Mouse (Mus musculus) stomach, postnatal 0 days (tissue): ENCODE results near the gene Ptk6. TPM values are rescaled to one million over a fixed set of nuclear protein-coding genes. Genes with fewer than 3 reads are reported as not detected.

Experiments used
- ATAC-seq: fragments of 200-750 bp; cut with Nextera tagmentation; 2 replicates; pipeline ENCODE4 v1.8.0; 2017; ENCODE audit not compliant: low FRiP score, low TSS enrichment
- DNase-seq: peaks from one replicate; pipeline ENCODE4 v3.0.0-alpha.2; 2016; ENCODE audit warnings: low spot score
- H3K27ac ChIP-seq: fragments of 300-500 bp; sonication (generic); replicated peaks from 2 replicates; pipeline ENCODE4 v1.5.1; 2014; ENCODE audit warnings: mild to moderate bottlenecking, control low read depth
- H3K27me3 ChIP-seq: fragments of 300-500 bp; sonication (generic); 2 replicates; pipeline ENCODE4 v1.6.1; 2014; ENCODE audit warnings: low read length; ENCODE audit not compliant: control insufficient read depth, insufficient read depth
- H3K36me3 ChIP-seq: fragments of 300-500 bp; sonication (generic); 2 replicates; pipeline ENCODE4 v1.6.1; 2014; ENCODE audit warnings: low read length, mixed read lengths; ENCODE audit not compliant: control insufficient read depth, insufficient read depth
- H3K4me1 ChIP-seq: fragments of 300-500 bp; sonication (generic); replicated peaks from 2 replicates; pipeline ENCODE4 v1.6.1; 2014; ENCODE audit warnings: antibody characterized with exemption; ENCODE audit not compliant: control insufficient read depth, insufficient read depth
- H3K4me2 ChIP-seq: fragments of 300-500 bp; sonication (generic); replicated peaks from 2 replicates; pipeline ENCODE4 v1.6.1; 2014; ENCODE audit warnings: low read depth, mild to moderate bottlenecking, control low read depth, moderate library complexity
- H3K4me3 ChIP-seq: fragments of 300-500 bp; sonication (generic); 2 replicates; pipeline ENCODE4 v1.5.1; 2014; ENCODE audit warnings: low read depth, low read length, control low read depth
- H3K9ac ChIP-seq: fragments of 300-500 bp; sonication (generic); 2 replicates; pipeline ENCODE4 v1.6.1; 2014; ENCODE audit warnings: mild to moderate bottlenecking, low read length, control low read depth, mixed read lengths
- H3K9me3 ChIP-seq: fragments of 300-500 bp; sonication (generic); 2 replicates; pipeline ENCODE4 v1.6.1; 2016; ENCODE audit warnings: low read length; ENCODE audit not compliant: control insufficient read depth
- CTCF ChIP-seq: IDR thresholded peaks from 2 replicates; pipeline ENCODE4 v1.5.1; 2016; ENCODE audit warnings: antibody characterized with exemption, low read depth, mild to moderate bottlenecking, moderate library complexity
- EP300 ChIP-seq: optimal IDR thresholded peaks from 2 replicates; pipeline ENCODE3; 2016; ENCODE audit warnings: antibody characterized with exemption
- WGBS: fragments of 180-500 bp; shearing (Covaris S2); extraction: QIAGEN DNeasy Blood & Tissue Kit; methylation state at CpG from one replicate; pipeline ENCODE4 v1.1.7; 2014; 5-methylcytosine and 5-hydroxymethylcytosine counted together
- polyA plus RNA-seq: library from polyadenylated mRNA; unstranded; fragments of >200 nt; fragmentation: Nextera tagmentation; extraction: Ambion mirVana; gene quantifications from 2 replicates; pipeline ENCODE4 v1.2.1, GENCODE M21; 2015

The Ptk6 gene
- polyA plus RNA-seq, 1 experiment from 2014 or later = 5.9 TPM

- WGBS = 4% methylated on average over 16 of the region's 16 CpGs
- H3K4me1 ChIP-seq = no peaks in the 10 kb centered on the region; the same call in 1 of the 2 replicates
- peak within 1 kb of the TSS; percentile 63 for H3K4me3 ChIP-seq
- TF ChIP-seq CTCF = no peak
- DNase-seq (peak; percentile 87), ATAC-seq (peak; percentile 88)
- peak within 1 kb of the TSS; percentile 66 for H3K4me2 ChIP-seq
- no peaks in the 10 kb centered on the region for H3K9me3 ChIP-seq
- H3K9ac ChIP-seq = peak within 1 kb of the TSS; percentile 72
- H3K27ac ChIP-seq = peak within 1 kb of the TSS; percentile 77
- peaks cover 5% of the 10 kb centered on the region; the same call in 1 of the 2 replicates for H3K36me3 ChIP-seq
- H3K27me3 ChIP-seq = no peaks in the 10 kb centered on the region
These were observed 39.2 kb upstream of the Ptk6 start, which contains the start of gene Helz2 for GRCm38 (mm10) chr2:181241602-181242313. TSS of gene Helz2 (minus strand) at chr2:181242027.

- H3K4me2 ChIP-seq = peak overlapping the region; percentile 66
- peak overlapping the region; percentile 63 for H3K4me3 ChIP-seq
- no peak overlapping the region; the same call in 1 of the 2 replicates for H3K27ac ChIP-seq
- TF ChIP-seq EP300 (no peak), CTCF (no peak)
- no peaks in the 10 kb centered on the region for H3K27me3 ChIP-seq
- WGBS = 86% methylated on average over 13 of the region's 13 CpGs
- H3K9me3 ChIP-seq = no peaks in the 10 kb centered on the region
- ATAC-seq (no peak), DNase-seq (no peak)
- H3K9ac ChIP-seq = peak overlapping the region; percentile 72
- H3K4me1 ChIP-seq = no peaks in the 10 kb centered on the region; the same call in 1 of the 2 replicates
- peaks cover 5% of the 10 kb centered on the region for H3K36me3 ChIP-seq
These were observed 38.3 kb upstream of the Ptk6 start for GRCm38 (mm10) chr2:181240806-181241440.

GRCm38 (mm10) chr2:181239261-181239660, 36.7 kb upstream of the Ptk6 start:
- 95% methylated on average over 9 of the region's 9 CpGs for WGBS
- H3K4me2 ChIP-seq = no peak overlapping the region
- H3K4me3 ChIP-seq = no peak overlapping the region

GRCm38 (mm10) chr2:181238861-181239260, 36.3 kb upstream of the Ptk6 start:
- ATAC-seq (no peak), DNase-seq (no peak)
- no peaks in the 10 kb centered on the region for H3K27me3 ChIP-seq
- no peak overlapping the region for H3K9ac ChIP-seq
- no peak overlapping the region for H3K27ac ChIP-seq
- no peak overlapping the region for H3K4me2 ChIP-seq
- WGBS = 65% methylated on average over 2 of the region's 2 CpGs
- no peak for TF ChIP-seq CTCF
- TF ChIP-seq EP300 = no peak
- H3K4me3 ChIP-seq = no peak overlapping the region
- H3K9me3 ChIP-seq = no peaks in the 10 kb centered on the region
- H3K4me1 ChIP-seq = no peaks in the 10 kb centered on the region; the same call in 1 of the 2 replicates
- H3K36me3 ChIP-seq = peaks cover 5% of the 10 kb centered on the region

More at GRCm38 (mm10) chr2:181239261-181239660, 36.7 kb upstream of the Ptk6 start:
- H3K36me3 ChIP-seq = peaks cover 5% of the 10 kb centered on the region
- H3K27ac ChIP-seq = no peak overlapping the region
- H3K27me3 ChIP-seq = no peaks in the 10 kb centered on the region
- TF ChIP-seq EP300 (no peak), CTCF (no peak)
- H3K9ac ChIP-seq = no peak overlapping the region
- ATAC-seq = no peak
- no peaks in the 10 kb centered on the region for H3K9me3 ChIP-seq
- no peaks in the 10 kb centered on the region; the same call in 1 of the 2 replicates for H3K4me1 ChIP-seq
- no peak for DNase-seq

GRCm38 (mm10) chr2:181238091-181238610, 35.6 kb upstream of the Ptk6 start:
- Histone ChIP-seq H3K27me3 (no peaks in the 10 kb centered on the region), H3K9me3 (no peaks in the 10 kb centered on the region), H3K4me3 (no peak overlapping the region), H3K4me2 (no peak overlapping the region), H3K9ac (no peak overlapping the region), H3K27ac (no peak overlapping the region), H3K4me1 (no peaks in the 10 kb centered on the region; the same call in 1 of the 2 replicates), H3K36me3 (peaks cover 5% of the 10 kb centered on the region)
- TF ChIP-seq EP300 (no peak), CTCF (no peak)
- DNase-seq (no peak), ATAC-seq (no peak)
- WGBS = 80% methylated on average over 10 of the region's 10 CpGs
